Mouse (Mus musculus) stomach, postnatal 0 days (tissue): Measurements from ENCODE around the gene Podnl1.

Source experiments
- CTCF ChIP-seq: IDR thresholded peaks from 2 replicates; pipeline ENCODE4 v1.5.1; 2016; ENCODE audit warnings: antibody characterized with exemption, low read depth, mild to moderate bottlenecking, moderate library complexity
- EP300 ChIP-seq: optimal IDR thresholded peaks from 2 replicates; pipeline ENCODE3; 2016; ENCODE audit warnings: antibody characterized with exemption

GRCm38 (mm10) chr8:84084341-84085115 lies 41.3 kb upstream of the Podnl1 start:
- TF ChIP-seq CTCF (no peak), EP300 (no peak)
